Comparison of ENCODE assay signal across 34 mouse cellular contexts in genomic region chr2:85518292-85518691, GRCm38 (mm10). TPM values are rescaled to one million over a fixed set of nuclear protein-coding genes. Genes with fewer than 3 reads are reported as not detected.
DNase-seq lines count a peak whose midpoint lies in the region; ATAC-seq and TF ChIP-seq lines count a peak whose summit lies in the region.
"Had no signal": no experiment of that assay in that cellular context is flagged by ENCODE, and none has a peak within 500 bp of the region (broad histone marks: within the 10 kb centered on the region; RNA-seq: fewer than 3 reads in every experiment).

No protein-coding gene starts in this region.

- H3K4me2 ChIP-seq in embryonic facial prominence, embryonic 15.5 days (replicated peaks), result 0 out of 2 replicates have a peak overlapping the region, but pooled peaks have one; percentile 2
- H3K4me2 ChIP-seq in stomach, embryonic 15.5 days, result no peak overlapping the region
- H3K4me2 ChIP-seq in intestine, postnatal 0 days (replicated peaks; ENCODE audit: low read depth), result no peak overlapping the region
- H3K4me2 ChIP-seq: heart, embryonic 13.5 days; midbrain, embryonic 12.5 days had no signal

- no peak for TF ChIP-seq CTCF in intestine, postnatal 0 days (IDR thresholded peaks at IDR 0.05; ENCODE audit: low read depth)

- H3K9ac ChIP-seq in embryonic facial prominence, embryonic 15.5 days, result no peak overlapping the region
- H3K9ac ChIP-seq in stomach, embryonic 15.5 days, result no peak overlapping the region
- no peak overlapping the region for H3K9ac ChIP-seq in intestine, postnatal 0 days (ENCODE audit: low read depth, low read length)
- H3K9ac ChIP-seq: forebrain, postnatal 0 days; heart, embryonic 13.5 days; midbrain, embryonic 12.5 days had no signal

- no peaks in the 10 kb centered on the region for H3K4me1 ChIP-seq in embryonic facial prominence, embryonic 15.5 days
- H3K4me1 ChIP-seq in stomach, embryonic 15.5 days, result no peaks in the 10 kb centered on the region
- H3K4me1 ChIP-seq in intestine, postnatal 0 days (replicated peaks; ENCODE audit: control insufficient read depth, insufficient read depth, low read length), result no peaks in the 10 kb centered on the region
- H3K4me1 ChIP-seq: heart, embryonic 13.5 days had no signal

- no peaks in the 10 kb centered on the region for H3K9me3 ChIP-seq in embryonic facial prominence, embryonic 15.5 days (replicated peaks)
- H3K9me3 ChIP-seq in stomach, embryonic 15.5 days, result no peaks in the 10 kb centered on the region
- no peaks in the 10 kb centered on the region for H3K9me3 ChIP-seq in intestine, postnatal 0 days (ENCODE audit: control insufficient read depth)
- H3K9me3 ChIP-seq: heart, embryonic 13.5 days; midbrain, embryonic 12.5 days had no signal

- peak; percentile 8 for DNase-seq in left cerebral cortex, postnatal 4 days
- no peak for DNase-seq in left cerebral cortex, postnatal 25 days (ENCODE audit: low spot score in 2 of 2)
- peak; percentile 53 for DNase-seq in urinary bladder, postnatal 14 days (ENCODE audit: low spot score)
- DNase-seq in MN1 (ENCODE audit: low spot score), result no peak
- DNase-seq: adrenal gland, postnatal 10 days; cerebellum, adult 9-10 months; forebrain, postnatal 0 days; gastrocnemius, postnatal 25 days; heart, adult 2 months; heart, postnatal 14 days; lung, adult 2 months; lung, postnatal 14 days; right cerebral cortex, postnatal 14 days; thymus, postnatal 14 days had no signal

- ATAC-seq in embryonic facial prominence, embryonic 15.5 days (ENCODE audit: insufficient number of reproducible peaks, low FRiP score, low TSS enrichment, low read depth), result no peak
- ATAC-seq in stomach, embryonic 15.5 days (ENCODE audit: insufficient read depth, low FRiP score, low read depth), result no peak
- ATAC-seq in intestine, postnatal 0 days, result no peak
- ATAC-seq: activated CD4-positive, CD25-positive, alpha-beta regulatory T cell, adult 4 months; intestine, embryonic 16.5 days had no signal

- H3K4me3 ChIP-seq in embryonic facial prominence, embryonic 15.5 days (replicated peaks), result peak overlapping the region; percentile 21
- H3K4me3 ChIP-seq in stomach, embryonic 15.5 days (replicated peaks), result no peak overlapping the region
- no peak overlapping the region for H3K4me3 ChIP-seq in intestine, postnatal 0 days (ENCODE audit: low read depth, low read length)
- H3K4me3 ChIP-seq: heart, adult 2 months; heart, embryonic 13.5 days; left cerebral cortex, adult 2 months; midbrain, embryonic 12.5 days had no signal

- H3K27me3 ChIP-seq in embryonic facial prominence, embryonic 15.5 days, result no peaks in the 10 kb centered on the region
- H3K27me3 ChIP-seq in stomach, embryonic 15.5 days (replicated peaks), result no peaks in the 10 kb centered on the region
- H3K27me3 ChIP-seq in intestine, postnatal 0 days (replicated peaks; ENCODE audit: control insufficient read depth, insufficient read depth, low read length), result no peaks in the 10 kb centered on the region
- H3K27me3 ChIP-seq: heart, embryonic 13.5 days; midbrain, embryonic 12.5 days had no signal

- no peaks in the 10 kb centered on the region for H3K36me3 ChIP-seq in embryonic facial prominence, embryonic 15.5 days
- H3K36me3 ChIP-seq in stomach, embryonic 15.5 days, result no peaks in the 10 kb centered on the region
- H3K36me3 ChIP-seq in intestine, postnatal 0 days (ENCODE audit: control insufficient read depth, insufficient read depth), result no peaks in the 10 kb centered on the region
- H3K36me3 ChIP-seq: heart, embryonic 13.5 days; midbrain, embryonic 12.5 days had no signal

- no peak overlapping the region for H3K27ac ChIP-seq in embryonic facial prominence, embryonic 15.5 days (replicated peaks)
- H3K27ac ChIP-seq in stomach, embryonic 15.5 days, result peak overlapping the region; percentile 28; the same call in 1 of the 2 replicates
- no peak overlapping the region for H3K27ac ChIP-seq in intestine, postnatal 0 days (ENCODE audit: low read depth, low read length)
- H3K27ac ChIP-seq: heart, adult 2 months; heart, embryonic 13.5 days; hindbrain, postnatal 0 days; left cerebral cortex, adult 2 months; midbrain, embryonic 12.5 days had no signal

- intact Hi-C loops in left cerebral cortex, postnatal 4 days (cut with DNase I), result no loop called here
- intact Hi-C loops in left cerebral cortex, postnatal 25 days (cut with DNase I), result no loop called here

- 78% methylated on average over 10 of the region's 10 CpGs for WGBS in embryonic facial prominence, embryonic 15.5 days
- 74% methylated on average over 10 of the region's 10 CpGs for WGBS in stomach, embryonic 15.5 days
- WGBS in intestine, postnatal 0 days, result 89% methylated on average over 10 of the region's 10 CpGs

RNA-seq across cellular contexts. Expression of gene 4833423E24Rik, which starts 0.5 kb away (rescaled TPM):
- total RNA-seq in left cerebral cortex, postnatal 4 days (2021), result under 1 TPM; 0.24 to 0.38 TPM
- under 1 TPM in 1 of 2 experiments, not detected in 1; 0.30 TPM for total RNA-seq in left cerebral cortex, postnatal 25 days (2021)
- polyA plus RNA-seq in embryonic facial prominence, embryonic 15.5 days (2015; fragmentation: Nextera tagmentation; extraction: Ambion mirVana), result 10.8 and 11.9 TPM in 2 replicates
- 5.4 and 8.7 TPM in 2 replicates for polyA plus RNA-seq in stomach, embryonic 15.5 days (2015; fragmentation: Nextera tagmentation; extraction: Ambion mirVana)
- 0.05 and 0.21 TPM in 2 replicates for polyA plus RNA-seq in intestine, postnatal 0 days (2015; fragmentation: Nextera tagmentation; extraction: Ambion mirVana)
- total RNA-seq: common myeloid progenitor, adult 5-6 weeks; gastrocnemius, postnatal 25 days; heart, adult 2 months; heart, postnatal 14 days; hindbrain, postnatal 0 days; left cerebral cortex, adult 2 months; liver, adult 2 months; megakaryocyte, adult 5-6 weeks; MEL; monocyte, adult 5-6 weeks; neutrophil, adult 5-6 weeks had no signal
- polyA plus RNA-seq: activated CD4-positive, CD25-positive, alpha-beta regulatory T cell, adult 4 months; C2C12; heart, embryonic 13.5 days; hindbrain, embryonic 11.5 days; kidney, embryonic 16.5 days; limb, embryonic 11.5 days; liver, adult 2 months; midbrain, embryonic 12.5 days; spleen, adult 2 months had no signal

Comparison
In these comparisons a context has a peak if more than half of its experiments do, and no peak if none do; other contexts are left out.
1. DNase-seq: peak in left cerebral cortex, postnatal 4 days (single experiment) and urinary bladder, postnatal 14 days (single experiment); none in left cerebral cortex, postnatal 25 days (0 of 2) and MN1 (single experiment).